Mouse (Mus musculus) macrophage (primary cell): ENCODE measurements around the gene Nrcam. TPM values are rescaled to one million over a fixed set of nuclear protein-coding genes. Genes with fewer than 3 reads are reported as not detected.

ENCODE experiments used
- H3K27ac ChIP-seq: fragments of 350-480 bp; formaldehyde crosslinking; 2 replicates; pipeline ENCODE4 v1.9.0; 2021
- H3K36me3 ChIP-seq: fragments of 350-480 bp; formaldehyde crosslinking; 2 replicates; pipeline ENCODE4 v1.9.0; 2021; ENCODE audit errors: inconsistent target
- H3K4me3 ChIP-seq: fragments of 350-480 bp; formaldehyde crosslinking; 2 replicates; pipeline ENCODE4 v1.9.0; 2021; ENCODE audit errors: inconsistent target
- H3K79me2 ChIP-seq: fragments of 350-480 bp; formaldehyde crosslinking; 2 replicates; pipeline ENCODE4 v1.9.0; 2021; ENCODE audit errors: inconsistent target
- WGBS: methylation state at CpG from one replicate; pipeline ENCODE4 v1.1.7; 2026; ENCODE audit warnings: inconsistent platforms; ENCODE audit not compliant: missing documents; 5-methylcytosine and 5-hydroxymethylcytosine counted together
- polyA plus RNA-seq: library from polyadenylated mRNA; stranded (reverse); fragments of 250-400 nt; gene quantifications from 3 replicates; pipeline ENCODE4 v1.2.4, GENCODE M21; 2018; ENCODE audit warnings: inconsistent platforms

Nrcam gene
- polyA plus RNA-seq, 1 experiment from 2014 or later = 9.9 TPM

- Histone ChIP-seq H3K4me3 (no peak overlapping the region), H3K36me3 (no peaks in the 10 kb centered on the region), H3K79me2 (no peaks in the 10 kb centered on the region), H3K27ac (no peak overlapping the region)
- 40% methylated on average over 5 of the region's 5 CpGs for WGBS
These were observed 206.9 kb downstream of the Nrcam start for GRCm38 (mm10) chr12:44535623-44536022.

- Histone ChIP-seq H3K79me2 (no peaks in the 10 kb centered on the region), H3K4me3 (no peak overlapping the region), H3K36me3 (no peaks in the 10 kb centered on the region), H3K27ac (no peak overlapping the region)
- 63% methylated on average over 8 of the region's 8 CpGs for WGBS
These were observed 219.2 kb downstream of the Nrcam start for GRCm38 (mm10) chr12:44547721-44548369.

GRCm38 (mm10) chr12:44548465-44548864 lies 219.8 kb downstream of the Nrcam start:
- no peaks in the 10 kb centered on the region for H3K36me3 ChIP-seq
- no peak overlapping the region for H3K4me3 ChIP-seq
- WGBS = 61% methylated on average over 9 of the region's 9 CpGs
- H3K27ac ChIP-seq = no peak overlapping the region
- H3K79me2 ChIP-seq = no peaks in the 10 kb centered on the region

- H3K36me3 ChIP-seq = no peaks in the 10 kb centered on the region
- H3K27ac ChIP-seq = no peak overlapping the region
These were observed 222.9 kb downstream of the Nrcam start for GRCm38 (mm10) chr12:44551614-44552013.

GRCm38 (mm10) chr12:44554051-44554450 lies 225.4 kb downstream of the Nrcam start:
- Histone ChIP-seq H3K27ac (no peak overlapping the region), H3K79me2 (no peaks in the 10 kb centered on the region), H3K36me3 (no peaks in the 10 kb centered on the region), H3K4me3 (no peak overlapping the region)
- WGBS = 84% methylated on average over 2 of the region's 2 CpGs

More at GRCm38 (mm10) chr12:44551614-44552013, 222.9 kb downstream of the Nrcam start:
- Histone ChIP-seq H3K79me2 (no peaks in the 10 kb centered on the region), H3K4me3 (no peak overlapping the region)

- no peak overlapping the region for H3K27ac ChIP-seq
- H3K36me3 ChIP-seq = no peaks in the 10 kb centered on the region
- WGBS = 75% methylated on average over 1 of the region's 1 CpGs
- no peaks in the 10 kb centered on the region for H3K79me2 ChIP-seq
- H3K4me3 ChIP-seq = no peak overlapping the region
These were observed 226.1 kb downstream of the Nrcam start for GRCm38 (mm10) chr12:44554808-44555207.

GRCm38 (mm10) chr12:44560002-44560401 lies 231.3 kb downstream of the Nrcam start:
- no peaks in the 10 kb centered on the region for H3K79me2 ChIP-seq
- no peak overlapping the region for H3K4me3 ChIP-seq
- H3K36me3 ChIP-seq = no peaks in the 10 kb centered on the region
- H3K27ac ChIP-seq = no peak overlapping the region

GRCm38 (mm10) chr12:44570070-44570469 lies 241.4 kb downstream of the Nrcam start:
- Histone ChIP-seq H3K79me2 (no peaks in the 10 kb centered on the region), H3K36me3 (no peaks in the 10 kb centered on the region), H3K4me3 (no peak overlapping the region), H3K27ac (no peak overlapping the region)
- 82% methylated on average over 7 of the region's 7 CpGs for WGBS

- 5% methylated on average over 3 of the region's 3 CpGs for WGBS
- Histone ChIP-seq H3K4me3 (no peak overlapping the region), H3K36me3 (no peaks in the 10 kb centered on the region), H3K79me2 (no peaks in the 10 kb centered on the region), H3K27ac (no peak overlapping the region)
These were observed 244.0 kb downstream of the Nrcam start for GRCm38 (mm10) chr12:44572664-44573063.

- WGBS = 93% methylated on average over 3 of the region's 3 CpGs
These were observed 245.5 kb downstream of the Nrcam start for GRCm38 (mm10) chr12:44574167-44574566.

GRCm38 (mm10) chr12:44601410-44602149 lies 272.9 kb downstream of the Nrcam start:
- no peaks in the 10 kb centered on the region for H3K36me3 ChIP-seq
- no peaks in the 10 kb centered on the region for H3K79me2 ChIP-seq
- H3K4me3 ChIP-seq = no peak overlapping the region
- no peak overlapping the region for H3K27ac ChIP-seq
- WGBS = 44% methylated on average over 14 of the region's 16 CpGs

More at GRCm38 (mm10) chr12:44574167-44574566, 245.5 kb downstream of the Nrcam start:
- Histone ChIP-seq H3K79me2 (no peaks in the 10 kb centered on the region), H3K4me3 (no peak overlapping the region), H3K36me3 (no peaks in the 10 kb centered on the region), H3K27ac (no peak overlapping the region)

- H3K4me3 ChIP-seq = no peak overlapping the region
- no peak overlapping the region for H3K27ac ChIP-seq
- H3K36me3 ChIP-seq = no peaks in the 10 kb centered on the region
- 61% methylated on average over 11 of the region's 11 CpGs for WGBS
- H3K79me2 ChIP-seq = no peaks in the 10 kb centered on the region
These were observed 273.7 kb downstream of the Nrcam start for GRCm38 (mm10) chr12:44602269-44602957.

- 80% methylated on average over 5 of the region's 5 CpGs for WGBS
- H3K36me3 ChIP-seq = no peaks in the 10 kb centered on the region
- H3K27ac ChIP-seq = no peak overlapping the region
- H3K4me3 ChIP-seq = no peak overlapping the region
- H3K79me2 ChIP-seq = no peaks in the 10 kb centered on the region
These were observed 274.3 kb downstream of the Nrcam start for GRCm38 (mm10) chr12:44602958-44603331.

- Histone ChIP-seq H3K27ac (no peak overlapping the region), H3K4me3 (no peak overlapping the region), H3K79me2 (no peaks in the 10 kb centered on the region), H3K36me3 (no peaks in the 10 kb centered on the region)
- WGBS = 78% methylated on average over 2 of the region's 2 CpGs
These were observed 288.3 kb downstream of the Nrcam start for GRCm38 (mm10) chr12:44617001-44617421.

GRCm38 (mm10) chr12:44617488-44617887 lies 288.8 kb downstream of the Nrcam start:
- Histone ChIP-seq H3K79me2 (no peaks in the 10 kb centered on the region), H3K27ac (no peak overlapping the region), H3K36me3 (no peaks in the 10 kb centered on the region), H3K4me3 (no peak overlapping the region)
- WGBS = 75% methylated on average over 1 of the region's 1 CpGs
